Comparison of ENCODE assay signal across 24 mouse cellular contexts in the genomic region with DNA sequence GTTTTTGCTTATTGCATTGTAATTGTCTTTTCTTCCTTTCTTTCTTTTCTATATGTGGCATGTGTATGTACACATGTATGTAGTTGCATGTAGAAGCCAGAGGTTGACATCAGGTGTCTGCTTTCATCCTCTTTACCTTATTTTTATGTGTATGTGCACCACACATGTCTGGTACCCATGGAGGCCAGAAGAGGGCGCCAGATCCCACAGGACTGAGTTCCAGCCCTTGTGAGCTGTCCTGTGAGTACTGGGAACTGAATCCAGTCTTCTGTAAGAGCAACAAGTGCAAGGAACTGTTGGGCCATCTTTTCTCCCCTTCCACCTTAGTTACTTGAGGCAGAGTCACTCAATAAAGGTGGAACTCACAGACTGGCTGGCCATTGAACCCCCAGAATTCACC. TPM values are rescaled to one million over a fixed set of nuclear protein-coding genes. Genes with fewer than 3 reads are reported as not detected.
DNase-seq lines count a peak whose midpoint lies in the region; ATAC-seq and TF ChIP-seq lines count a peak whose summit lies in the region.
"Had no signal": no experiment of that assay in that cellular context is flagged by ENCODE, and none has a peak within 500 bp of the region (broad histone marks: within the 10 kb centered on the region; RNA-seq: fewer than 3 reads in every experiment).

No protein-coding gene starts in this region.

- no peak for ATAC-seq in kidney, postnatal 0 days (replicated peaks; ENCODE audit: low FRiP score, low read depth)

- no peaks in the 10 kb centered on the region for H3K36me3 ChIP-seq in kidney, postnatal 0 days (ENCODE audit: insufficient read depth, low read length)
- H3K36me3 ChIP-seq: forebrain, embryonic 12.5 days; heart, embryonic 13.5 days; hindbrain, embryonic 13.5 days; limb, embryonic 10.5 days; lung, embryonic 15.5 days; neural tube, embryonic 15.5 days; stomach, embryonic 15.5 days had no signal

- H3K27me3 ChIP-seq in kidney, postnatal 0 days (ENCODE audit: insufficient read depth, low read length): no peaks in the 10 kb centered on the region
- H3K27me3 ChIP-seq: lung, embryonic 15.5 days; neural tube, embryonic 15.5 days had no signal

- no peak overlapping the region for H3K27ac ChIP-seq in kidney, postnatal 0 days
- H3K27ac ChIP-seq: forebrain, embryonic 12.5 days; heart, embryonic 13.5 days; hindbrain, embryonic 13.5 days; left cerebral cortex, adult 2 months; limb, embryonic 10.5 days; lung, embryonic 15.5 days; neural tube, embryonic 15.5 days; stomach, embryonic 15.5 days had no signal

- 13% methylated on average over 1 of the region's 1 CpGs for WGBS in kidney, postnatal 0 days

- no peaks in the 10 kb centered on the region for H3K4me1 ChIP-seq in kidney, postnatal 0 days (replicated peaks; ENCODE audit: insufficient read depth, low read length)
- H3K4me1 ChIP-seq: forebrain, embryonic 12.5 days; heart, embryonic 13.5 days; hindbrain, embryonic 13.5 days; lung, embryonic 15.5 days; neural tube, embryonic 15.5 days; stomach, embryonic 15.5 days had no signal

- no peak overlapping the region for H3K9ac ChIP-seq in kidney, postnatal 0 days (ENCODE audit: low read depth, low read length)
- H3K9ac ChIP-seq: forebrain, embryonic 12.5 days; heart, embryonic 13.5 days; hindbrain, embryonic 13.5 days; lung, embryonic 15.5 days; neural tube, embryonic 15.5 days; stomach, embryonic 15.5 days had no signal

- no peaks in the 10 kb centered on the region for H3K9me3 ChIP-seq in kidney, postnatal 0 days (replicated peaks; ENCODE audit: low read length)
- H3K9me3 ChIP-seq: forebrain, embryonic 12.5 days; heart, embryonic 13.5 days; hindbrain, embryonic 13.5 days; lung, embryonic 15.5 days; neural tube, embryonic 15.5 days; stomach, embryonic 15.5 days had no signal

- no peak overlapping the region for H3K4me3 ChIP-seq in kidney, postnatal 0 days (replicated peaks; ENCODE audit: low read depth, low read length)
- H3K4me3 ChIP-seq: forebrain, embryonic 12.5 days; heart, embryonic 13.5 days; hindbrain, embryonic 13.5 days; left cerebral cortex, adult 2 months; limb, embryonic 10.5 days; lung, embryonic 15.5 days; neural tube, embryonic 15.5 days; stomach, embryonic 15.5 days had no signal

- DNase-seq in kidney, postnatal 0 days (ENCODE audit: low spot score): no peak
- no peak for DNase-seq in kidney, postnatal 36 days
- DNase-seq in thymus, postnatal 4 days: peak; percentile 32
- no peak for DNase-seq in thymus, postnatal 10 days (ENCODE audit: low spot score in 2 of 2)
- peak; percentile 28 for DNase-seq in induced T-regulatory cell, adult 2 months (ENCODE audit: low read depth)
- no peak for DNase-seq in spleen, postnatal 4 days (ENCODE audit: low spot score in 2 of 2)
- DNase-seq in kidney, postnatal 14 days: no peak
- DNase-seq: cerebellum, adult 8-10 months; heart, adult 18-20 months; kidney, adult 11 months; kidney, postnatal 10 days; layer of hippocampus, adult 9-11 months; midbrain, embryonic 14.5 days; spleen, adult 18-20 months; thymus, postnatal 25 days had no signal

- H3K4me2 ChIP-seq in kidney, postnatal 0 days (ENCODE audit: low read length): no peak overlapping the region
- H3K4me2 ChIP-seq: forebrain, embryonic 12.5 days; heart, embryonic 13.5 days; hindbrain, embryonic 13.5 days; liver, embryonic 11.5 days; lung, embryonic 15.5 days; neural tube, embryonic 15.5 days; stomach, embryonic 15.5 days had no signal

- TF ChIP-seq CTCF in kidney, postnatal 0 days (IDR thresholded peaks at IDR 0.05; ENCODE audit: low read depth): 0 out of 2 replicates have a peak, but pooled peaks have one; percentile 12

RNA-seq across cellular contexts. Expression of gene Ccne1, which starts 11.3 kb away (rescaled TPM):
- polyA plus RNA-seq in kidney, postnatal 0 days (2015; fragmentation: Nextera tagmentation; extraction: Ambion mirVana): 20.2 and 24.2 TPM in 2 replicates

Comparison
In these comparisons a context has a peak if more than half of its experiments do, and no peak if none do; other contexts are left out.
1. DNase-seq: peak in thymus, postnatal 4 days (single experiment) and induced T-regulatory cell, adult 2 months (single experiment); none in kidney, postnatal 0 days (single experiment), kidney, postnatal 36 days (0 of 2), thymus, postnatal 10 days (0 of 2), spleen, postnatal 4 days (0 of 2) and kidney, postnatal 14 days (single experiment).